Mouse (Mus musculus): Measurements from ENCODE around the gene Mtrex. TPM values are rescaled to one million over a fixed set of nuclear protein-coding genes. Genes with fewer than 3 reads are reported as not detected.
A peak's percentile ranks its signal among the peaks of the same experiment; 100 is the strongest.

The Mtrex gene
- polyA plus RNA-seq, 1 experiment from 2014 or later = 56.3 TPM

DNA sequence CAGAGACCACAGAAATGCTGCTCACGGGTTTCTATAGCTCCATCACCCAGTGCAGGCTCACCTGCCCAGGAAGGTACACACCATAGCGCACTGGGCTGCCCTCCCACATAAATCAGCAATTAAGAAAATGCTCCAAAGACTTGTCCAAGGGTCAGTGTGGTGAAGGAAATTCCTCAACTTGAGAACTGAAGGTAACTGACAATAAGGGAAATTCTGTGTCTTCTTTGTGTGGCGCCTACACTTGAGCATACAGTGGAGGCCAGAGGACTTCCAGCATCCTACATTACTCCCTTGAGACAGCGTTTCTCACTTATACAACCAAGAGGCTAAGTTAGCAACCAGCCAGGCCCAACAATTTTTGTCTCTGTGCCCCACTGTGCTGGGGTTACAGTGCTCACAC, 1.2 kb downstream of the Mtrex start:
- Histone ChIP-seq H3K4me2 (peak overlapping the region; percentile 64), H3K36me3 (peaks cover 11% of the 10 kb centered on the region), H3K4me1 (replicated peaks) (peaks cover 26% of the 10 kb centered on the region), H3K27me3 (no peaks in the 10 kb centered on the region), H3K9me3 (no peaks in the 10 kb centered on the region), H3K27ac (replicated peaks) (no peak overlapping the region), H3K9ac (peak overlapping the region; percentile 76; the same call in 1 of the 2 replicates), H3K4me3 (peak overlapping the region; percentile 66)
- WGBS = 77% methylated on average over 4 of the region's 4 CpGs
- no peak for ATAC-seq (ENCODE audit: low FRiP score, low read depth)

DNA sequence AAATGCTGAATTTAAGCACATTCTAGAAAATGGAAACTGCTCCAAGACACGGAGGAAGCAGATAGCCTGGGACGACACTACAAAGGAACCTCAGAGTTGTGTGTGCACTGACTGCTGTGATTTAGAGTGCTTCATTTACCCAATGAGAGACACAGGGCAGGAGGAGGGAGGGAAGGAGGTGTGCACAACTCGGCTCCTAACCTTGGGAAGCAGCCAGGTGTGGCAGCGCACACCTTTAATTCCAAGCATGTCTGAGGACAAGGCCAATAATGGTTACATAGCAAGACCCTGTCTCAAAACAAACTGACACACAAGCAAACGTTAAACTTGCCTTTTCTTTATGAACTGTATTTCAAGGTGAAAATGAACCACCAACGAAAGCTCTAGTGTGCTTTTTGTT, 1.9 kb downstream of the Mtrex start:
- no peak overlapping the region for H3K4me2 ChIP-seq
- no peak for ATAC-seq (ENCODE audit: low FRiP score, low read depth)
- no peak overlapping the region for H3K27ac ChIP-seq (replicated peaks)
- H3K4me1 ChIP-seq (replicated peaks) = peaks cover 26% of the 10 kb centered on the region
- H3K36me3 ChIP-seq = peaks cover 8% of the 10 kb centered on the region
- no peaks in the 10 kb centered on the region for H3K27me3 ChIP-seq
- no peaks in the 10 kb centered on the region for H3K9me3 ChIP-seq
- no peak overlapping the region for H3K9ac ChIP-seq
- 80% methylated on average over 6 of the region's 6 CpGs for WGBS
- no peak overlapping the region for H3K4me3 ChIP-seq

DNA sequence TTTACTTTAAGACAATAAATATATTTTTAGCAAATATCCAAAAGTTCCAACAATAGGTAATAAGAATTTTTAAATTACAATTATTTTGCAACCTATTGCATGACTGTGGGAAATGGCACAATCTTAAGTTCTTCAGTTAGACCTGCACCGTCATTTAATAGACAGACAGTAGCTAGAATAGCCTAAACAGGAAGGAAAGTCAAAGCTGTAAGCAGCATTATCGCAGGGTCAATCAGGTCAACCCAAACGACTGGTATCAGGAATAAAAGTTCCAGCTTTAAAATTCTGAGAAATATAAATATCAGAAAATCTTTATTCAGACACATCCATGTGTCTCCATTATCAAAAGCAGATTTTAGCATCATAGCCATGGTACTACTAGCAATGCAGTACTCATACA, 6.3 kb downstream of the Mtrex start:
- peaks cover 35% of the 10 kb centered on the region for H3K36me3 ChIP-seq
- H3K27ac ChIP-seq (replicated peaks) = no peak overlapping the region
- H3K9me3 ChIP-seq = no peaks in the 10 kb centered on the region
- H3K27me3 ChIP-seq = no peaks in the 10 kb centered on the region
- WGBS = 96% methylated on average over 3 of the region's 3 CpGs
- no peak overlapping the region for H3K4me2 ChIP-seq
- no peak overlapping the region for H3K4me3 ChIP-seq
- no peak for ATAC-seq (ENCODE audit: low FRiP score, low read depth)
- H3K9ac ChIP-seq = no peak overlapping the region
- H3K4me1 ChIP-seq (replicated peaks) = peaks cover 8% of the 10 kb centered on the region

DNA sequence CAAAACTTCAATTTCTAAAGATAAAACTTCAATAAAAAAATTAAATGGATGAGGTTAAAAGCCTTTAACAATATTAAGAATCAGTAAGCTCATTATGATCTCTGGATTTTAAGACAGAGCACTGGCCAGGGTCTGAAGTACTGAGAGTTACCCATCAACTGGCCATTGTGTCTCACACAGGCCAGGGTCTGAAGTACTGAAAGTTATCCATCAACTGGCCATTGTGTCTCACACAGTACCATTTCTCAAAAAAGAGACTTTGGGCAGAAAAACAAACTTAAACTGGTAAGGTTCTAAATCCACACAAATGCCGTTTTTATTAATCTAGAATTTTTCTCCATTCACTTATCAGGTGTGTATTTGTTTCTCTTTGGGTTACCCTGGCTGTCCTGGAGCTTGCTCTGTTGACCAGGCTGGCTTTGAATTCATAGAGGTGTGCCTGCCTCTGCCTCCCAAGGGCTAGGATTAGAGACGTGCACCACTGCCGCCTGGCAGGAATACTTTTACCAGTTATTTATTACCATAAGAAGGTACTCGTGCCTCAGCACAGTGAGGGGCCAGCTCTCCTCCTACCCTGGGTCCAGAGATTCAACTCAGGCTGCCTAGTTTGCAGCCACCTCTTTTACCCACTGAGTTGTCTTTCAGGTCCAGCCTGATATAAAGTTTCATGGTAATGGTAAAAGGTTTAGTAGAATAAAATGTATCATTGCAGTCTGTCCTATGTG, 7.9 kb downstream of the Mtrex start:
- peaks cover 35% of the 10 kb centered on the region for H3K36me3 ChIP-seq
- no peak overlapping the region for H3K27ac ChIP-seq (replicated peaks)
- 83% methylated on average over 4 of the region's 4 CpGs for WGBS
- H3K9ac ChIP-seq = no peak overlapping the region
- no peak overlapping the region for H3K4me2 ChIP-seq
- no peaks in the 10 kb centered on the region for H3K4me1 ChIP-seq (replicated peaks)
- no peaks in the 10 kb centered on the region for H3K9me3 ChIP-seq
- H3K27me3 ChIP-seq = no peaks in the 10 kb centered on the region
- no peak for ATAC-seq (ENCODE audit: low FRiP score, low read depth)
- no peak overlapping the region for H3K4me3 ChIP-seq

DNA sequence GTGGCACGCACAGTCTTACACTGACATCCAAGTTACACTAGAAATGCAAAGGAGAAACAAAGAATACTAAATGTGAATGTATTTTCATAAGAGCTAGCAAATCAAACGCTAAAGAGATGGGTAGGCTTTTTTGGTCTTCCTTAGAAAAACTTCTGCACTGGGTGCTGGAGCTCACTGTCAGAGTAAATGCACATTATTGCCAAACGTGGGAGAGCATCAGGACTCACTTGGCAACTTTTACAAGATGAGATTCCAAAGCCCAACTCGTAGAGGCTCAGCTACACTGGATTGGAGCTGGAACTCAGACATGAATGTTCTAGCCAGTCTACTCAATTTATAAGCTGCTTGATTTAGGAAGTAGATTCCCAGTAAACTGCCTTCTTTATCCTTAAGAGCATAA, 16.8 kb downstream of the Mtrex start:
- Histone ChIP-seq H3K36me3 (peaks cover 44% of the 10 kb centered on the region), H3K4me3 (no peak overlapping the region)
- 92% methylated on average over 4 of the region's 4 CpGs for WGBS

GRCm38 (mm10) chr13:112909663-112910062, 17.5 kb downstream of the Mtrex start:
- Histone ChIP-seq H3K9me3 (no peaks in the 10 kb centered on the region), H3K4me3 (no peak overlapping the region), H3K4me1 (replicated peaks) (no peaks in the 10 kb centered on the region), H3K27ac (replicated peaks) (no peak overlapping the region), H3K27me3 (no peaks in the 10 kb centered on the region), H3K4me2 (no peak overlapping the region), H3K36me3 (peaks cover 52% of the 10 kb centered on the region), H3K9ac (no peak overlapping the region)
- WGBS = 77% methylated on average over 4 of the region's 4 CpGs
- ATAC-seq (ENCODE audit: low FRiP score, low read depth) = no peak

More for the DNA sequence above, 16.8 kb downstream of the Mtrex start:
- no peaks in the 10 kb centered on the region for H3K9me3 ChIP-seq
- H3K4me1 ChIP-seq (replicated peaks) = no peaks in the 10 kb centered on the region
- no peak overlapping the region for H3K4me2 ChIP-seq
- H3K27me3 ChIP-seq = no peaks in the 10 kb centered on the region
- no peak overlapping the region for H3K27ac ChIP-seq (replicated peaks)
- ATAC-seq (ENCODE audit: low FRiP score, low read depth) = no peak
- H3K9ac ChIP-seq = no peak overlapping the region

DNA sequence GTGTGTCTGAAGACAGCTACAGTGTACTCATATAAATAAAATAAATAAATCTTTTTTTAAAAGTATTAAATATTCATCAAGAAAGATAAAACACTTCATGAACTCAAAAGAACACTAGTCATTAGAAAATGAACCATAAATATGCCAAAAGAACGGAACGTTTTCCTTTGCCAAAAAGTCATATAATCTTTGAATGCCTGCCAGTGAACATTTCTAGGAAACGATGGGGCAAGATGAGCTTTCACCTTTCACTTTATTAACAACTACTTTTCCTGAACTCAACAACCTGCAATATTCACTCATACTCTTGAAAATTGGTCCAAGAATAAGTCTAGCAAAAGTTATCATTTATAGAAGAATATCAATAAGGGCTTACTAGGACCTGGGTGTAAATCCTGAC, 25.0 kb downstream of the Mtrex start:
- no peak for ATAC-seq (ENCODE audit: low FRiP score, low read depth)
- Histone ChIP-seq H3K4me1 (replicated peaks) (no peaks in the 10 kb centered on the region), H3K4me2 (no peak overlapping the region), H3K9me3 (no peaks in the 10 kb centered on the region), H3K9ac (no peak overlapping the region), H3K36me3 (peaks cover 70% of the 10 kb centered on the region), H3K27me3 (no peaks in the 10 kb centered on the region), H3K4me3 (no peak overlapping the region), H3K27ac (replicated peaks) (no peak overlapping the region)
- WGBS = over 99% methylated on average over 3 of the region's 3 CpGs

DNA sequence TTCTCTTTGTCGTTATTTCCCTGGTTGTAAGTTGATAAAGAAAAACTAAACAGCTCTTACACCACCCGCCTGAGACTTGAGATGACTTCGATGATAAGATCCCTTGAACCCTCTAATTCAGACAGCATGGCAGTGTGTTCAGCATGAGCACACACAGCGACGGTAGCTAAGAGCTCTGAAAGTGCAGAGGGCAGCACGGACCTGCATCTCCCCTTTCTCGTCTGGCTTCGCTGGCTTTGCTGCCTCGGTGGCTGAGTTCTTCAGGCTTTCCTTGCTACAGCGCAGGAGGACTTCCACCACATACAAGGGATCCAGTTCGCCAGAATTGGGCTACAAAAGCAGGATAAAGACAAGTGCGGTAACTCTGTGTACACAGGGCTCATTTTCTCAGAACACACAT, 40.0 kb downstream of the Mtrex start:
- H3K27me3 ChIP-seq = no peaks in the 10 kb centered on the region
- peaks cover 75% of the 10 kb centered on the region for H3K36me3 ChIP-seq
- no peak overlapping the region for H3K27ac ChIP-seq (replicated peaks)
- WGBS = 94% methylated on average over 12 of the region's 12 CpGs
- H3K9me3 ChIP-seq = no peaks in the 10 kb centered on the region
- no peak overlapping the region for H3K9ac ChIP-seq
- H3K4me3 ChIP-seq = no peak overlapping the region
- no peaks in the 10 kb centered on the region for H3K4me1 ChIP-seq (replicated peaks)
- H3K4me2 ChIP-seq = no peak overlapping the region
- ATAC-seq (ENCODE audit: low FRiP score, low read depth) = no peak

DNA sequence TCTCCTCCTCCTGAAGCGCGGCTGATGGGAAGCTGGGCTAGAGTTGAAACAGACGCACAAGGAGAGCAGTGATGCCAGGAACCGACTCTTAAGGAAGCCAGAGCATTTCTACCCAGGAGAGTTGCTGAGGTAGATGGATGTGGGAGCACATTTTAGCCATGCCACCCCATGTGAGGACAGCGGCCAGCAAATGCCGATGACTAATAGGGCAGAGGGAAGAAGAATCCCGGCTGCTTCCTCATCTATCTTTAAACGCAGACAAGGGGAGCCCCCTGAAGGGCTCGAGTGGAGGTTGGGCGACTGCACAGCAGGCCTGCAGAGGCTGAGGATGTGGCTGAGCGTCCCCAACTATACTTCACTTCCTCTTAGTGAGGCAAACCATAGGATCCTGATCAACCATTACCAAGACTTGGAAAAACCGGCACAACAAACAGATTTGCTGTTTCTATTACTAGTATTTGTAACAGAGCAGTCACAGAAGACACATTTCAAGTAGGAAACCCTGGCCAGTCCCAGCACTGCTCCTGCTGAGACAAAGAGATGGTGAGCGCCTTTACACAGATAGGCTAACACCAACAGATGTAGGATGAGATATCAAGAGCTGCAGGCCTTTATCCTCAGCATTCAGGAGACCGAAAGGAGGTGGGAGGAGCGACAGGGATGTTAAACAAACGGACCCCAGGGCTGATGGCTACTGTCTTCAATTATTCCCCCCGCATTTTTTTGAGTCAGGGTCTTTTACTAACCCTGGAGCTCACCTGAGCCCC, 55.5 kb downstream of the Mtrex start:
- Histone ChIP-seq H3K27me3 (no peaks in the 10 kb centered on the region), H3K9me3 (no peaks in the 10 kb centered on the region), H3K4me3 (no peak overlapping the region), H3K9ac (no peak overlapping the region), H3K4me2 (no peak overlapping the region), H3K4me1 (replicated peaks) (no peaks in the 10 kb centered on the region), H3K27ac (replicated peaks) (no peak overlapping the region), H3K36me3 (peaks cover 78% of the 10 kb centered on the region)
- WGBS = 84% methylated on average over 17 of the region's 17 CpGs
- no peak for ATAC-seq (ENCODE audit: low FRiP score, low read depth)

- H3K27ac ChIP-seq (replicated peaks) = no peak overlapping the region
- no peak overlapping the region for H3K9ac ChIP-seq
- no peak for ATAC-seq (ENCODE audit: low FRiP score, low read depth)
- no peaks in the 10 kb centered on the region for H3K9me3 ChIP-seq
- WGBS = 92% methylated on average over 11 of the region's 11 CpGs
- H3K4me2 ChIP-seq = no peak overlapping the region
- H3K27me3 ChIP-seq = no peaks in the 10 kb centered on the region
- H3K4me3 ChIP-seq = no peak overlapping the region
- H3K36me3 ChIP-seq = peaks cover 82% of the 10 kb centered on the region
- H3K4me1 ChIP-seq (replicated peaks) = no peaks in the 10 kb centered on the region
Measured at GRCm38 (mm10) chr13:112870039-112870690, 57.0 kb downstream of the Mtrex start.

DNA sequence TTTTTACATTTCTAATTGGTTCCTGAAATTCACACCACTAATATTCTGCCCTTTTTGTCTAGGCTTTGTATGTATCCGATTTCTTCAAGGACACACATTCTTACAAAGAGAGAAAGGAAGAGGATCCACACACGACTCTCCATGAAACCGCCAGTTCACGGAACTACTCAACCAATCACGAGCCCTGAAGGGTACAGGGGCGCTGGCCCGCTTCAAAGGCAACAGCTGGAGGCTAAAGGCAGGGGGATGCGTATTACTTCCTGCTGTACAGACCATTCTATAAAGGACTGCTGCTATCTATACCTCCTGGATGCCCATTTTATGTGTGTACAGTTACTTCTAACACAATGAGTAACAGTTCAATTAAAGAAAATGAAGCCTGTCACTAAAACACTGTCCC, 59.8 kb downstream of the Mtrex start:
- peaks cover 66% of the 10 kb centered on the region for H3K36me3 ChIP-seq

DNA sequence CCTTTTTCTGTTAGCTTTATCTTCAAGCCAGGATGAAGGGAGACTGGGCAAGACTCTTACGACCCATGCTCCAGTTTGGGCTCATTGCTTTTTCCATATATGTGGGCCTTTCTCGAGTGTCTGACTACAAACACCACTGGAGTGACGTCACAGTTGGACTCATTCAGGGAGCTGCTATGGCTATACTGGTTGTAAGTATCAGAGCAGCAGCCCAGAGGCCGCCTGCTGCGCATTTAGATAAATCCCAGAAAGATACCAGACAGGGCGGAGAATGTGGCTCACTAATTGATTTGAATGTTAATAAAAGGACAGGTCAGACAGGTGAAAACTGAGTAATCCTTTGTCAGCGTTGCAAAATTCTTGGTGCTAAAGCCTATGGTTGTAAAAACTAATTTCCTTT, 60.4 kb downstream of the Mtrex start:
- Histone ChIP-seq H3K27me3 (no peaks in the 10 kb centered on the region), H3K4me1 (replicated peaks) (no peaks in the 10 kb centered on the region; the same call in 1 of the 2 replicates), H3K9me3 (no peaks in the 10 kb centered on the region), H3K27ac (replicated peaks) (no peak overlapping the region), H3K36me3 (peaks cover 60% of the 10 kb centered on the region), H3K4me3 (no peak overlapping the region), H3K9ac (no peak overlapping the region), H3K4me2 (no peak overlapping the region)
- WGBS = 89% methylated on average over 7 of the region's 7 CpGs
- no peak for ATAC-seq (ENCODE audit: low FRiP score, low read depth)

More for the DNA sequence above, 59.8 kb downstream of the Mtrex start:
- no peak for ATAC-seq (ENCODE audit: low FRiP score, low read depth)
- no peak overlapping the region for H3K4me3 ChIP-seq
- 95% methylated on average over 8 of the region's 8 CpGs for WGBS
- no peaks in the 10 kb centered on the region for H3K9me3 ChIP-seq
- H3K27me3 ChIP-seq = no peaks in the 10 kb centered on the region
- H3K27ac ChIP-seq (replicated peaks) = no peak overlapping the region
- no peaks in the 10 kb centered on the region for H3K4me1 ChIP-seq (replicated peaks)
- H3K9ac ChIP-seq = no peak overlapping the region
- H3K4me2 ChIP-seq = no peak overlapping the region
